Mouse (Mus musculus) gastrocnemius, postnatal 4 days (tissue): ENCODE data around the gene Tmod3. TPM values are rescaled to one million over a fixed set of nuclear protein-coding genes. Genes with fewer than 3 reads are reported as not detected.

ENCODE experiments used
- total RNA-seq, 2 experiments: library from RNA; stranded (reverse); gene quantifications; 2 replicates each; pipeline ENCODE4 v1.2.3; 2021

Tmod3 gene
- total RNA-seq, 2 experiments from 2014 or later = 52.4 to 59.7 TPM

Other genes with a start within 250 kb of the Tmod3 start
- gene Bcl2l10, start 211.9 kb downstream of the Tmod3 start, total RNA-seq = not detected
- 10 to 100 TPM; 49.1 to 51.6 TPM for gene Mapk6, start 149.7 kb downstream of the Tmod3 start, total RNA-seq
- gene Leo1, start 118.1 kb downstream of the Tmod3 start, total RNA-seq = 10 to 100 TPM; 27.4 to 31.6 TPM
- gene Tmod2, start 51.7 kb upstream of the Tmod3 start, total RNA-seq = 10 to 100 TPM; 22.5 to 28.1 TPM
- gene Lysmd2, start 66.1 kb upstream of the Tmod3 start, total RNA-seq = 10 to 100 TPM; 17.6 to 20.1 TPM
- 1 to 10 TPM; 4.3 to 7.1 TPM for gene Scg3, start 124.4 kb upstream of the Tmod3 start, total RNA-seq
- 1 to 10 TPM; 4.3 to 6.5 TPM for gene Bmp5, start 215.7 kb upstream of the Tmod3 start, total RNA-seq